Mouse (Mus musculus) forebrain, embryonic 14.5 days (tissue): ENCODE measurements around the gene Fn3krp. TPM values are rescaled to one million over a fixed set of nuclear protein-coding genes. Genes with fewer than 3 reads are reported as not detected.

Experiments
- ATAC-seq: fragments of 200-750 bp; cut with Nextera tagmentation; 2 replicates; pipeline ENCODE4 v1.8.0; 2017; ENCODE audit warnings: mild to moderate bottlenecking, moderate library complexity
- DNase-seq: peaks from one replicate; pipeline ENCODE4 v3.0.0-alpha.2; 2015; ENCODE audit warnings: low spot score
- H3K27ac ChIP-seq: fragments of 300-500 bp; sonication (generic); 2 replicates; pipeline ENCODE4 v1.5.1; 2014; ENCODE audit warnings: low read depth, mild to moderate bottlenecking, control low read depth, low read length, moderate library complexity
- H3K27me3 ChIP-seq: fragments of 300-500 bp; sonication (generic); replicated peaks from 2 replicates; pipeline ENCODE4 v1.6.1; 2014; ENCODE audit warnings: low read length, control low read depth, mixed read lengths; ENCODE audit not compliant: control insufficient read depth, insufficient read depth
- H3K36me3 ChIP-seq: fragments of 300-500 bp; sonication (generic); 2 replicates; pipeline ENCODE4 v1.6.1; 2014; ENCODE audit warnings: low read length, control low read depth; ENCODE audit not compliant: control insufficient read depth, insufficient read depth
- H3K4me1 ChIP-seq: fragments of 300-500 bp; sonication (generic); 2 replicates; pipeline ENCODE4 v1.6.1; 2014; ENCODE audit warnings: antibody characterized with exemption, low read length, control low read depth; ENCODE audit not compliant: control insufficient read depth, insufficient read depth
- H3K4me2 ChIP-seq: fragments of 300-500 bp; sonication (generic); 2 replicates; pipeline ENCODE4 v1.6.1; 2014; ENCODE audit warnings: mild to moderate bottlenecking, control low read depth, low read length
- H3K4me3 ChIP-seq: fragments of 300-500 bp; sonication (generic); 2 replicates; pipeline ENCODE4 v1.5.1; 2014; ENCODE audit warnings: low read depth, low read length, control low read depth
- H3K9ac ChIP-seq: fragments of 300-500 bp; sonication (generic); 2 replicates; pipeline ENCODE4 v1.6.1; 2014; ENCODE audit warnings: mild to moderate bottlenecking, low read length, control low read depth, moderate library complexity
- H3K9me3 ChIP-seq: fragments of 300-500 bp; sonication (generic); replicated peaks from 2 replicates; pipeline ENCODE4 v1.6.1; 2016; ENCODE audit warnings: low read length, control low read depth, mixed read lengths; ENCODE audit not compliant: control insufficient read depth
- WGBS: fragments of 180-500 bp; shearing (Covaris S2); extraction: QIAGEN DNeasy Blood & Tissue Kit; methylation state at CpG from one replicate; pipeline ENCODE4 v1.1.7; 2014; 5-methylcytosine and 5-hydroxymethylcytosine counted together
- polyA plus RNA-seq: library from polyadenylated mRNA; unstranded; fragments of >200 nt; fragmentation: Nextera tagmentation; extraction: Ambion mirVana; gene quantifications from 2 replicates; pipeline ENCODE4 v1.2.1, GENCODE M21; 2014

The Fn3krp gene
- polyA plus RNA-seq, 1 experiment from 2014 or later, result 7.2 TPM

DNA sequence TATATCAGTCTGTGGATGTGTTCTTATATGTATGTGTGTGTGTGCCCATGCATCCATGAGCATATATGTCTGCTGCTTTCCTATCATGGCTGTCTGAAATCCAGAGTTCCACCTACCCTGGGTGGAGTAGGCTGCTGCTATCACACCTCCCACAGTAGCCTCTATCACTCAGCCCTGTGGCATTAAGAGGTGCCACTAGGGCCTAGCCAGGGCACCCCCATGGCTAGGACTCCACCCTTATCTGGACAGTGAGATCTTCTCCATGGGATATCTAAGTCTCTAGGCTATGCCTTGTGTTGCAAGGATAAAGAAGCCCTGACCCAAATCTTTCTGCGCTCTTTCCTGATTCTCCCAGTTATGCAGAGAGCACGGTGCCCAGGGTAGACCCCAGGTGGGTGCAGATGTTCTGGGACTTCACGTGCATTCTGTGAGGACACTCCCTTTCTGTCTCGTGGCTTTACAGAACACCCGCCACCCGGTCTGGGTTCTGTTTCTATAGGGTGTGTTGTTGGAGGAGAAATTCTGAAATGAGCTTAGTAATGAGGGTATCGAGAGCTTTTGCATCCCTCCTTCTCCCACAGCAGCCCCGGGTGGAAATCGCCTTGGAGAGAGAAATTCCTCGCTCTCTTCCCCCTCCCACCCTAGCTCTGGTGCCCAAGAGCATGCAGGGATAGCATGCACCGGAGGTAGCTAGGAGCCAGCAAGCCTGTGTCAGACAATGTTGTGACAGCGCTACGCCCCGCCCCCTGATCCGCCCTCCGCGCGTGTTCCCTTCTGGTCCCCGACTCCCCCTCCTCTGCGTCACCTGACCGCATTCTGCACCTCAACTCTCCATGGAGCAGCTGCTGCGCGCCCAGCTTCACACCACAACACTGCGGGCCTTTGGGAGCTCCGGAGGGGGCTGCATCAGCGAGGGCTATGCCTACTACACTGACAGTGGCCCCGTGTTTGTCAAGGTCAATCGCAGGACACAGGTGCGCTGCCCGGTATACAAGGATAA, 13.3 kb downstream of the Fn3krp start, which contains the start of gene Fn3k:
Fn3k (plus strand) TSS at position 758 of the 1,000 bp plus-strand sequence.
- H3K4me3 ChIP-seq, result peak within 1 kb of the TSS; percentile 37
- peak; percentile 99 for ATAC-seq
- peak within 1 kb of the TSS; percentile 73 for H3K4me2 ChIP-seq
- peak within 1 kb of the TSS; percentile 23; the same call in 1 of the 2 replicates for H3K27ac ChIP-seq
- no peaks in the 10 kb centered on the region for H3K27me3 ChIP-seq
- no peaks in the 10 kb centered on the region for H3K9me3 ChIP-seq
- H3K9ac ChIP-seq, result peak within 1 kb of the TSS; percentile 63
- DNase-seq, result peak; percentile 93
- 7% methylated on average over 30 of the region's 30 CpGs for WGBS
- H3K36me3 ChIP-seq, result peaks cover 1% of the 10 kb centered on the region; the same call in 1 of the 2 replicates
- peaks cover 4% of the 10 kb centered on the region; the same call in 1 of the 2 replicates for H3K4me1 ChIP-seq

DNA sequence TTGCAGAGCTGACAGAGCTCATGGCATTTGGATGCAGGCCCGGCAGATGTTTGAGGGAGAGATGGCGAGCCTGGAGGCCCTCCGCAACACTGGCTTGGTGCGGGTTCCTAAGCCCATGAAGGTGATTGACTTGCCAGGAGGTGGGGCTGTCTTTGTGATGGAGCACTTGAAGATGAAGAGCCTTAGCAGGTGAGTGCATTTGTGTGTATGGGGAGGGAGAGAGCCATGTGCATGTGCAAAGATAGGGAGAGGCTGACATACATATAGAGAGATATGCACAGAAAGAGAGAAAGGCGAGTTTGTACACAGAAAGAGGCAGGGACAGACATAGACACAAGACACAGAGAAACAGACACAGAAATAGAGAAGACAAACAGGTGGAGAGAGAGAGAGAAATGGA, 16.0 kb downstream of the Fn3krp start:
- no peak for ATAC-seq
- no peaks in the 10 kb centered on the region for H3K9me3 ChIP-seq
- no peaks in the 10 kb centered on the region for H3K36me3 ChIP-seq
- no peak overlapping the region for H3K27ac ChIP-seq
- no peak for DNase-seq
- WGBS, result 74% methylated on average over 5 of the region's 5 CpGs
- H3K27me3 ChIP-seq, result no peaks in the 10 kb centered on the region
- peaks cover 4% of the 10 kb centered on the region; the same call in 1 of the 2 replicates for H3K4me1 ChIP-seq
- H3K4me2 ChIP-seq, result no peak overlapping the region
- no peak overlapping the region for H3K4me3 ChIP-seq
- H3K9ac ChIP-seq, result no peak overlapping the region

DNA sequence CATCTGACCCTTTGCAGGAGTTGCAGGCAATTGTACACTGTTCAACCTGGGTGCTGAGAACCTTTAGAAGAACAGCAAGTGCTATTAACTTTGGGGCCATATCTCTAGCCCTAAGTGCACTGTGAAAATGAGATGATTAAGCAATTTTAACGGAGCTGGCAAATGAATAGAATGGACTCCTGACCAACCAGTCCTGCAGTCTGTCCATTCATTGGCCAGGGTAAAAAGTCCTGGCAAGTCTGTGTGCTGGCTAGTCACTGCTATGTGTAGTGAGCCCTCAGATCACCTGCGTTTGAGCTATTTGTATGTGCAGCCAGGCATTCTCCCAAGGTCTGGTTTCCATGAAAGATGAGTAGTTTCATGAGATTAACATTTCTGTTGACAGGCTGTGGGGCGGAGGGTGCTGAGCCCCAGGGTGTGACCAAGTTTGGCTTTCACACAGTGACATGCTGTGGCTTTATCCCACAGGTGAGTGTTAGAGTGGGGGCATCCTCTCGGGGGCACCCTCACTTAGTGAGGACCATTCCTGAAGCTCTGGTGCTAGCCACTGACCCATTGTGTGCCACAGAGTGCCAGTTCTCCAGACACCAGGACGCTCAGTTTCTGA, 18.6 kb downstream of the Fn3krp start:
- ATAC-seq, result no peak
- Histone ChIP-seq H3K4me1 (no peaks in the 10 kb centered on the region), H3K27ac (no peak overlapping the region), H3K36me3 (no peaks in the 10 kb centered on the region), H3K4me2 (no peak overlapping the region), H3K27me3 (no peaks in the 10 kb centered on the region), H3K9me3 (no peaks in the 10 kb centered on the region), H3K9ac (no peak overlapping the region), H3K4me3 (no peak overlapping the region)
- 69% methylated on average over 5 of the region's 5 CpGs for WGBS
- no peak for DNase-seq

DNA sequence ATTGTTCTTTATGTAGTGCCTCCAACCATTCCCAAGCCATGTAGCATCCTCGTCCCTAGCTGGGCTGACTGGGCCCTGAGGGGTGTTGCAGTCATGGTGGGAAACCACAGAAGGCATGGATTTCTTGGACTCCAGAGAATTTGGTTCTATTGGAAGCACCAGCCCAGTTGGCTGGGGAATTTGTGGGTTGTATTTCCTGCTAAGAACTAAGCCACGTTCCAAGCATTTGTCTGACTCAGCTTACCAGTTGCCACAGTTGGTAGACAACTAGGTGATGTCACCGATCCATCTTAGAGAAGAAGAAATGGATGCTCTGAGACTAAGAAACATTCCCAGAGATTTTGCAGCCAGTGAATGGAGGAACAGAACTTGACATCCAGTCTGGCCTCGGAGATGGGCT, 20.5 kb downstream of the Fn3krp start:
- Histone ChIP-seq H3K9me3 (no peaks in the 10 kb centered on the region), H3K36me3 (no peaks in the 10 kb centered on the region), H3K4me3 (no peak overlapping the region), H3K27ac (no peak overlapping the region), H3K27me3 (no peaks in the 10 kb centered on the region), H3K4me2 (no peak overlapping the region), H3K4me1 (no peaks in the 10 kb centered on the region), H3K9ac (no peak overlapping the region)
- DNase-seq (no peak), ATAC-seq (no peak)
- WGBS, result 85% methylated on average over 4 of the region's 4 CpGs

DNA sequence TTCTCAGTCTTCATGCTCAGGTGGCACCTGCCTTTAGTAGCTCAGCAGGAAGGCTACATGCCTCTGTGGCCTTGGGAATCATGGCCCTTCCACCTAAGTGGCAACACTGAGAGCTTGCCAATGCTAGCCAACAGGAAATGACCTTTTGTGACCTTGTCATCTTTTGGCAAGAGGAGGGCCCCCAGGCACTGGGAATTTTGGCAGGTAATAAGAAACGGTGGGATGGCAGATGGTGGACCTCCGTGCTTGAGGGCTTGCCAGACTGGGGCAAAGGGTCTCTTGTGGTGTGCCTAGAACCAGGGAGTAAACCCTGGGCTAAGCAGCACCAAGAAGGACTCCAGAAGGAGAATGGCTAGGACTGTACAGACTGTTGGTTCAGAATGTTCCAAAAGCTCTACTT, 20.9 kb downstream of the Fn3krp start:
- Histone ChIP-seq H3K9ac (no peak overlapping the region), H3K27ac (no peak overlapping the region), H3K9me3 (no peaks in the 10 kb centered on the region), H3K27me3 (no peaks in the 10 kb centered on the region), H3K4me1 (no peaks in the 10 kb centered on the region), H3K4me2 (no peak overlapping the region), H3K36me3 (no peaks in the 10 kb centered on the region), H3K4me3 (no peak overlapping the region)
- ATAC-seq (no peak), DNase-seq (no peak)
- 77% methylated on average over 2 of the region's 2 CpGs for WGBS

DNA sequence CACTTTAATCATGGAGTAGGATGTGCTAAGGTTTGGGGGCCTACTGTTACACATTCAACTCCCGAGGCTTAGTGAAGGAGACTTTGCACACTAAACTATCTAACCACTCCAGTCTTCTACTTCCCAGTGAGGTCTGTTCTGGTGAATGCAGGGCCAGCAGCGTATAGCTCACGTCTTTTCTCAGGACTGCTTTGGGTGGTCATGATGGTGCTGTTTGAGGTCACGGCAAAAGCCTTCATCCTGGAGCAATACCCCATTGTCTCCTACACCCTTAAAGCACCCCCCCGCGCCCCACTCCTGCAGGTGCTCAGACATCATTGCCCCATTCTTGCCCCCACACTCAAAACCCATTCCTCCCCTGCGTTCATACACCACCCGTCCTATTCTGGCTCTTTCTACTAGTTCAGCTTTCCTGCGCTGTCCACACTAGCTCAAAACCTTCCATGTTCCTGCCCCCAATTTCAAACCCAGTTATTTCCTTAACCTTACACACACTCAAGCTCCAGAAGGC, 30.1 kb downstream of the Fn3krp start:
- Histone ChIP-seq H3K36me3 (peaks cover 4% of the 10 kb centered on the region; the same call in 1 of the 2 replicates), H3K9me3 (no peaks in the 10 kb centered on the region), H3K4me1 (peaks cover 11% of the 10 kb centered on the region), H3K4me2 (peak overlapping the region; percentile 64), H3K9ac (peak overlapping the region; percentile 80), H3K27me3 (no peaks in the 10 kb centered on the region), H3K4me3 (peak overlapping the region; percentile 84), H3K27ac (peak overlapping the region; percentile 84; the same call in 1 of the 2 replicates)
- 22% methylated on average over 9 of the region's 9 CpGs for WGBS
- no peak; the same call in 1 of the 2 replicates for ATAC-seq
- DNase-seq, result no peak

DNA sequence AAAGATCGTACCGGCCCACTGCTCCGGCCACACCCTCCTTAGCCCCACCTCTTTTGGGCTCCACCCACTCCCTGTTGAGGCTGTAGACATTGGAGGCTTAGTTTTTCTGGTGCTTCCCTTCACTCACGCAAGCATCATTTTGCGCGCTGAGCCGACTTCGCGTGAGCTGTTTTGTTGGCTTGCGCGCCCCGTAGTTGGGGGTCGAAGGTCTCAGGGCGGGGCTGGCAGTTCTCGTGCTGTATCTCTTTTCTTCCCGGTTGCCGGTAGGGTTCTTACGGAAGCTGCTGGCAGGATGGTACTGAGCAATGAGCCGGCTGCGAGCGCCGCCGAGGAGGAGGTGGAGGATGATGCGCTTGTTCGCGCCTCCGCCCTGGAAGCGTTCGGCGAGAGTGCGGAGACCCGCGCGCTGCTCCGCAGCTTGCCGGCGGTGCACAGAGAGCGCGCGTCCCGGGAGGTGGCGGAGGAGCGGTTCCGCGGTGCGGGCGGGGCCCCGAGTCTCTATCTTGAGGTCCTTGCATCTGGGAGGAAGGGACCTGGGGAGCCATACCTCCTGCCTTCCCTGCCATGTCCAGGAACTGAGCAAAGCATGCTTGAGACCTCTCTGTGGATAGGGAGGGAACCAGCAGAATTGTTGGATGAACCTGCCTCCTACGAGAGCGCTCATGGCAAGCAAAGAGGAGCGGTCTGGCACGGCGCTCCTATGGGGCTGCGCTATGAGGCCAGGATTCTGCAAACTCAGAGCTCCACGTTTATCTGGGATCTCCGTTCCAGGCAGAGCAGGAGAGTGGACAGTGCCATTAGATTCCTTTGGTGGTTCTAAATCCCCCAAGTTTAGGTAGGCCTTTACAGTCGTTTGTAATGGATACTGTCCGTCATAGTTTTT, 30.8 kb downstream of the Fn3krp start, which contains the start of gene Tbcd:
Tbcd (plus strand) TSS at position 197 of the 883 bp plus-strand sequence.
- H3K27me3 ChIP-seq, result no peaks in the 10 kb centered on the region
- peak within 1 kb of the TSS; percentile 64 for H3K4me2 ChIP-seq
- H3K27ac ChIP-seq, result peak within 1 kb of the TSS; percentile 84
- DNase-seq (peak; percentile 96), ATAC-seq (peak; percentile 96)
- H3K4me3 ChIP-seq, result peak within 1 kb of the TSS; percentile 84
- H3K9me3 ChIP-seq, result no peaks in the 10 kb centered on the region
- under 1% methylated on average over 58 of the region's 58 CpGs for WGBS
- peaks cover 11% of the 10 kb centered on the region for H3K4me1 ChIP-seq
- peaks cover 4% of the 10 kb centered on the region; the same call in 1 of the 2 replicates for H3K36me3 ChIP-seq
- peak within 1 kb of the TSS; percentile 80 for H3K9ac ChIP-seq

DNA sequence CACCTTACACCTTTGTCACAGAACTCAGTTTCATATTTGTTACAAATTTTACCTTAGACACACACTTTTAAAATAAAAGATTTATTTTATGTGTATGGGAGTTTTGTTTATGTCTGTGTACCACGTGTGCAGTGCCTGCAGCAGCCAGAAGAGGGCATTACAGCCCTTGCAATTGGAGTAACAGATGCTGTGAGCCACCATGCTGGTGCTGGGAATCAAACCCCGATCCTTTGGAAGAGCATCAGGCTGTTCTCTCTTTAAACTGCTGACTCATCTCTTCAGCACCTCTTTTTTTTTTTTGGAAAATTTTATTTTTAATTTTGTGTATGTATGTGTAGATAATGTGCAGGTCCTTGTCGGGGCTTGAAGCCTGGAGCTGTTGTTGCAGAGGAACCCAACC, 36.7 kb downstream of the Fn3krp start:
- ATAC-seq (no peak), DNase-seq (no peak)
- 92% methylated on average over 3 of the region's 3 CpGs for WGBS
- no peak overlapping the region for H3K4me3 ChIP-seq
- no peak overlapping the region for H3K27ac ChIP-seq
- H3K9me3 ChIP-seq, result no peaks in the 10 kb centered on the region
- H3K27me3 ChIP-seq, result no peaks in the 10 kb centered on the region
- no peak overlapping the region for H3K4me2 ChIP-seq
- peaks cover 46% of the 10 kb centered on the region for H3K36me3 ChIP-seq
- H3K9ac ChIP-seq, result no peak overlapping the region
- peaks cover 6% of the 10 kb centered on the region; the same call in 1 of the 2 replicates for H3K4me1 ChIP-seq
